Mouse (Mus musculus) adrenal gland, adult 8-10 months (tissue): ENCODE measurements around the gene Kcnmb3. TPM values are rescaled to one million over a fixed set of nuclear protein-coding genes. Genes with fewer than 3 reads are reported as not detected.

Experiments
- DNase-seq: peaks from one replicate; pipeline ENCODE4 v3.0.0; 2022
- total RNA-seq, 4 experiments: library from RNA; stranded (reverse); gene quantifications; 2 replicates each; pipeline ENCODE4 v1.2.4; 2022

Gene Kcnmb3
- total RNA-seq, 4 experiments from 2014 or later, result 0.18 to 2.8 (median 0.38) TPM; not detected in 1

- no peak for DNase-seq
Observed at GRCm38 (mm10) chr3:32495088-32495770, 3.2 kb upstream of the Kcnmb3 start.

- no peak for DNase-seq
Observed at GRCm38 (mm10) chr3:32494387-32495087, 2.5 kb upstream of the Kcnmb3 start.

GRCm38 (mm10) chr3:32490928-32491315 lies 1.1 kb downstream of the Kcnmb3 start:
- no peak for DNase-seq

- no peak for DNase-seq
Observed at GRCm38 (mm10) chr3:32490076-32490927, 1.7 kb downstream of the Kcnmb3 start.

- no peak for DNase-seq
Observed at GRCm38 (mm10) chr3:32488172-32488571, 3.9 kb downstream of the Kcnmb3 start.

- DNase-seq, result no peak
Observed at GRCm38 (mm10) chr3:32486543-32486942, 5.5 kb downstream of the Kcnmb3 start.

GRCm38 (mm10) chr3:32483035-32483434 lies 9.0 kb downstream of the Kcnmb3 start:
- DNase-seq, result no peak

- DNase-seq, result no peak
Observed at GRCm38 (mm10) chr3:32479961-32480360, 12.1 kb downstream of the Kcnmb3 start.

- no peak for DNase-seq
Observed at GRCm38 (mm10) chr3:32473184-32473583, 18.8 kb downstream of the Kcnmb3 start.

- DNase-seq, result no peak
Observed at GRCm38 (mm10) chr3:32472191-32472900, 19.7 kb downstream of the Kcnmb3 start.

GRCm38 (mm10) chr3:32471098-32471497 lies 20.9 kb downstream of the Kcnmb3 start:
- DNase-seq, result no peak

GRCm38 (mm10) chr3:32470449-32470848 lies 21.6 kb downstream of the Kcnmb3 start:
- DNase-seq, result no peak

- DNase-seq, result no peak
Observed at GRCm38 (mm10) chr3:32468411-32468810, 23.6 kb downstream of the Kcnmb3 start.

- no peak for DNase-seq
Observed at GRCm38 (mm10) chr3:32467321-32467720, 24.7 kb downstream of the Kcnmb3 start.

- peak; percentile 28 for DNase-seq
Observed at GRCm38 (mm10) chr3:32459777-32460176, 32.3 kb downstream of the Kcnmb3 start.

- DNase-seq, result no peak
Observed at GRCm38 (mm10) chr3:32454329-32455021, 37.6 kb downstream of the Kcnmb3 start.

- DNase-seq, result no peak
Observed at GRCm38 (mm10) chr3:32441710-32442109, 50.3 kb downstream of the Kcnmb3 start.

GRCm38 (mm10) chr3:32438716-32439115 lies 53.3 kb downstream of the Kcnmb3 start:
- peak; percentile 26 for DNase-seq

- DNase-seq, result no peak
Observed at GRCm38 (mm10) chr3:32437820-32438219, 54.2 kb downstream of the Kcnmb3 start.

- DNase-seq, result no peak
Observed at GRCm38 (mm10) chr3:32437297-32437696, 54.7 kb downstream of the Kcnmb3 start.

GRCm38 (mm10) chr3:32436101-32436500 lies 55.9 kb downstream of the Kcnmb3 start:
- DNase-seq, result no peak

GRCm38 (mm10) chr3:32434016-32434415 lies 58.0 kb downstream of the Kcnmb3 start:
- DNase-seq, result no peak
